Mouse (Mus musculus): Measurements from ENCODE around the gene Bicdl1. TPM values are rescaled to one million over a fixed set of nuclear protein-coding genes. Genes with fewer than 3 reads are reported as not detected.

Bicdl1 gene
- polyA plus RNA-seq, 1 experiment = 15.5 TPM

- WGBS = 49% methylated on average over 3 of the region's 3 CpGs
- H3K27me3 ChIP-seq (ENCODE audit: control insufficient read depth, insufficient read depth, low read length) = no peaks in the 10 kb centered on the region
- no peaks in the 10 kb centered on the region for H3K36me3 ChIP-seq (ENCODE audit: control insufficient read depth, insufficient read depth, low read length)
- H3K4me3 ChIP-seq (ENCODE audit: low read depth, low read length) = no peak overlapping the region
- no peak overlapping the region for H3K27ac ChIP-seq (ENCODE audit: insufficient read depth, low read depth, low read length)
- TF ChIP-seq POLR2A (IDR thresholded peaks at IDR 0.05; ENCODE audit: low read depth, low read length) (no peak), CTCF (IDR thresholded peaks at IDR 0.05; ENCODE audit: extremely low read depth, insufficient read length, insufficient replicate concordance, low read depth, low read length) (no peak)
- no peaks in the 10 kb centered on the region for H3K4me1 ChIP-seq (ENCODE audit: control insufficient read depth, insufficient read depth, insufficient read length, low read length)
Measured at GRCm38 (mm10) chr5:115717106-115717505, 14.3 kb downstream of the Bicdl1 start.

- no peak overlapping the region for H3K27ac ChIP-seq (ENCODE audit: insufficient read depth, low read depth, low read length)
- no peaks in the 10 kb centered on the region for H3K36me3 ChIP-seq (ENCODE audit: control insufficient read depth, insufficient read depth, low read length)
- H3K4me3 ChIP-seq (ENCODE audit: low read depth, low read length) = no peak overlapping the region
- TF ChIP-seq CTCF (IDR thresholded peaks at IDR 0.05; ENCODE audit: extremely low read depth, insufficient read length, insufficient replicate concordance, low read depth, low read length) (no peak), POLR2A (IDR thresholded peaks at IDR 0.05; ENCODE audit: low read depth, low read length) (no peak)
- no peaks in the 10 kb centered on the region for H3K4me1 ChIP-seq (ENCODE audit: control insufficient read depth, insufficient read depth, insufficient read length, low read length)
- WGBS = 50% methylated on average over 6 of the region's 6 CpGs
- no peaks in the 10 kb centered on the region for H3K27me3 ChIP-seq (ENCODE audit: control insufficient read depth, insufficient read depth, low read length)
Measured at GRCm38 (mm10) chr5:115716426-115716825, 15.0 kb downstream of the Bicdl1 start.

DNA sequence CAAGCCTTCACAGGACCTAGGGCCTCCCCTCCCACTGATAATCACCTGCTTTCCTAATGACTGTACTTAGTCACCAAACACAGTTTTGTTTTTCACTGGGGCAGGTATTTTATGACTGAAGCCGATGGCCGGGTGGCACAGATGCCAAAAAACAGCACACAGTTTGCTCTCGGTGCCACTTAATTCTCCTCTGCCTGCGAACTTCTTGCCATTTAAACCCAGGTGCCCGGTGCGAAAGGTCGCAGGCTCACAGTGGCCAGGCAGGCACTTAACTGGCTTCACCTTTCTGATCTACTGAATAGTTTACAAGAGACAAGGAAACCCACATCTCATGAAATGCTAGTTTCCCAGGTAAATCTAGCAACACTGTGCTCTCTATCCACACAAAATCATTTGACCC, 16.7 kb downstream of the Bicdl1 start:
- WGBS = 62% methylated on average over 7 of the region's 7 CpGs
- Histone ChIP-seq H3K27me3 (ENCODE audit: control insufficient read depth, insufficient read depth, low read length) (no peaks in the 10 kb centered on the region), H3K4me3 (ENCODE audit: low read depth, low read length) (no peak overlapping the region), H3K27ac (ENCODE audit: insufficient read depth, low read depth, low read length) (no peak overlapping the region), H3K4me1 (ENCODE audit: control insufficient read depth, insufficient read depth, insufficient read length, low read length) (no peaks in the 10 kb centered on the region), H3K36me3 (ENCODE audit: control insufficient read depth, insufficient read depth, low read length) (no peaks in the 10 kb centered on the region)
- TF ChIP-seq CTCF (IDR thresholded peaks at IDR 0.05; ENCODE audit: extremely low read depth, insufficient read length, insufficient replicate concordance, low read depth, low read length) (no peak), POLR2A (IDR thresholded peaks at IDR 0.05; ENCODE audit: low read depth, low read length) (no peak)

- Histone ChIP-seq H3K36me3 (ENCODE audit: control insufficient read depth, insufficient read depth, low read length) (no peaks in the 10 kb centered on the region), H3K27ac (ENCODE audit: insufficient read depth, low read depth, low read length) (no peak overlapping the region), H3K27me3 (ENCODE audit: control insufficient read depth, insufficient read depth, low read length) (no peaks in the 10 kb centered on the region), H3K4me1 (ENCODE audit: control insufficient read depth, insufficient read depth, insufficient read length, low read length) (no peaks in the 10 kb centered on the region), H3K4me3 (ENCODE audit: low read depth, low read length) (no peak overlapping the region)
- 62% methylated on average over 6 of the region's 6 CpGs for WGBS
- TF ChIP-seq POLR2A (IDR thresholded peaks at IDR 0.05; ENCODE audit: low read depth, low read length) = no peak
- TF ChIP-seq CTCF (IDR thresholded peaks at IDR 0.05; ENCODE audit: extremely low read depth, insufficient read length, insufficient replicate concordance, low read depth, low read length) = no peak
Measured at GRCm38 (mm10) chr5:115712487-115712886, 18.9 kb downstream of the Bicdl1 start.

DNA sequence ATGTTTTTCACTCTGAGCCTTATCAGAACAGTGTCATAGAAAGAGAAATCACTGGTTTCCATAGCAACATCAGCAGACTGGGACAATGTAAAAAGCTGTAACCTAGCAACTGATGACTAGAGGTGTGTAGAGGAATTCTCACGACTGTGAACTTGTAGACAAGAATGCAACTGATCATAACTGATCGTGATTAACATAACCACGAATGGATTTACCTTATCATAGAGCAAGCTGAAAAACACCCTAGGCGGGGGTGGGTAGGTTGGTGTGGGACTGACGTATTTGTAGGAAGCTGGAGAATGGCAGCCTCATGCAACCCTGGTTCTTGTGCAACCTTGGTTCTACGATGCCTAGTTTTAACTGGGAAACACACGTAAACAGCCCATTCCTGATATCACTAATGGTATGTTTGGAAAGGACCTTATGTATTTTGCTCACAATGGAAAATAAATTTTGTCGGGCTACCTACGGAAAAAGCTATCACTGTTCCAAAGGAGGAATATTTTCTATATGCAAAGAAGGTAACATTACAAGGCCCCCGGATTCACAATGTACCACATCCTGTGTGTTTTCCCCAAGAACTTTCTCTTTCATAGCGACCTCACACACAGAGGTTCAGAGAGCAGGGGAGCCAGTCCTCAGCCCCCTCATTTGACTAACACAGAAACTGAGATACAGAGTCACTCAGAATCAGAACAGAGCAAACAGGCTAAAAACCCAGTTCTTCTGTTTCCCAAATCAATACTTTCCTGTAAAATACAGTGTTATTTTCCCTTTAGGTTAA, 19.6 kb downstream of the Bicdl1 start:
- no peak overlapping the region for H3K27ac ChIP-seq (ENCODE audit: insufficient read depth, low read depth, low read length)
- TF ChIP-seq POLR2A (IDR thresholded peaks at IDR 0.05; ENCODE audit: low read depth, low read length) (no peak), CTCF (IDR thresholded peaks at IDR 0.05; ENCODE audit: extremely low read depth, insufficient read length, insufficient replicate concordance, low read depth, low read length) (no peak)
- 52% methylated on average over 11 of the region's 11 CpGs for WGBS

DNA sequence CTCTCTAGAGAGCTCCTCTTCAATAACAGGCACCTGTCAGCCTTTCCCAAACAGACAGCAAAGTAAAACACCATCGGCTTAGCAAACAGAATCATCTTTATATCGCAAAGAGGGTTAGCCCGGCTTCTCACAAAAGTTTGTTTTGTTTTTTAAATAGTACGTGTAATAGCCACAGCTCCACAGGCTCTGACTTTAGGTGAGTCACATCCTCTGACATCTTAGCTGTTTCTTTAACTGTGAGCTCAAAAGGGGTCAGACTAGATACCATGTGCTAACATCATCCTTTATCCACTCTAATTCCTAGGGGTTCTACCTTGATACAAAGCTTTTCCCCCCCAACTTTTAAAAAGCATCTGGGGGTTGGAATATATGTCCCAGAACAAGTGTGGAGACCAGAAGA, 21.2 kb downstream of the Bicdl1 start:
- TF ChIP-seq POLR2A (IDR thresholded peaks at IDR 0.05; ENCODE audit: low read depth, low read length) (no peak), CTCF (IDR thresholded peaks at IDR 0.05; ENCODE audit: extremely low read depth, insufficient read length, insufficient replicate concordance, low read depth, low read length) (no peak)
- no peaks in the 10 kb centered on the region for H3K36me3 ChIP-seq (ENCODE audit: control insufficient read depth, insufficient read depth, low read length)
- H3K27ac ChIP-seq (ENCODE audit: insufficient read depth, low read depth, low read length) = no peak overlapping the region
- no peaks in the 10 kb centered on the region for H3K27me3 ChIP-seq (ENCODE audit: control insufficient read depth, insufficient read depth, low read length)
- H3K4me1 ChIP-seq (ENCODE audit: control insufficient read depth, insufficient read depth, insufficient read length, low read length) = no peaks in the 10 kb centered on the region
- no peak overlapping the region for H3K4me3 ChIP-seq (ENCODE audit: low read depth, low read length)
- 84% methylated on average over 4 of the region's 4 CpGs for WGBS

More for the DNA sequence above, 19.6 kb downstream of the Bicdl1 start:
- Histone ChIP-seq H3K4me3 (ENCODE audit: low read depth, low read length) (no peak overlapping the region), H3K4me1 (ENCODE audit: control insufficient read depth, insufficient read depth, insufficient read length, low read length) (no peaks in the 10 kb centered on the region), H3K36me3 (ENCODE audit: control insufficient read depth, insufficient read depth, low read length) (no peaks in the 10 kb centered on the region), H3K27me3 (ENCODE audit: control insufficient read depth, insufficient read depth, low read length) (no peaks in the 10 kb centered on the region)

GRCm38 (mm10) chr5:115708930-115709329, 22.5 kb downstream of the Bicdl1 start:
- 50% methylated on average over 3 of the region's 3 CpGs for WGBS

More at GRCm38 (mm10) chr5:115708930-115709329, 22.5 kb downstream of the Bicdl1 start:
- TF ChIP-seq CTCF (IDR thresholded peaks at IDR 0.05; ENCODE audit: extremely low read depth, insufficient read length, insufficient replicate concordance, low read depth, low read length) (no peak), POLR2A (IDR thresholded peaks at IDR 0.05; ENCODE audit: low read depth, low read length) (no peak)
- Histone ChIP-seq H3K4me3 (ENCODE audit: low read depth, low read length) (no peak overlapping the region), H3K4me1 (ENCODE audit: control insufficient read depth, insufficient read depth, insufficient read length, low read length) (no peaks in the 10 kb centered on the region), H3K27ac (ENCODE audit: insufficient read depth, low read depth, low read length) (no peak overlapping the region), H3K36me3 (ENCODE audit: control insufficient read depth, insufficient read depth, low read length) (no peaks in the 10 kb centered on the region), H3K27me3 (ENCODE audit: control insufficient read depth, insufficient read depth, low read length) (no peaks in the 10 kb centered on the region)
